Mouse (Mus musculus) liver, embryonic 11.5 days (tissue): ENCODE results near the gene Agap1. TPM values are rescaled to one million over a fixed set of nuclear protein-coding genes. Genes with fewer than 3 reads are reported as not detected.

Experiments used
- ATAC-seq: fragments of 200-750 bp; cut with Nextera tagmentation; replicated peaks from 2 replicates; pipeline ENCODE4 v1.8.0; 2017; ENCODE audit warnings: moderate number of reproducible peaks, mild to moderate bottlenecking, moderate TSS enrichment, moderate library complexity; ENCODE audit not compliant: low FRiP score
- DNase-seq: peaks from one replicate; pipeline ENCODE4 v3.0.0-alpha.2; 2017; ENCODE audit warnings: low spot score
- H3K27ac ChIP-seq: fragments of 300-500 bp; sonication (generic); 2 replicates; pipeline ENCODE4 v1.5.1; 2014; ENCODE audit warnings: mild to moderate bottlenecking, low read depth, low read length, control low read depth
- H3K27me3 ChIP-seq: fragments of 300-500 bp; sonication (generic); replicated peaks from 2 replicates; pipeline ENCODE4 v1.6.1; 2014; ENCODE audit warnings: low read length, mixed read lengths; ENCODE audit not compliant: control insufficient read depth, insufficient read depth
- H3K36me3 ChIP-seq: fragments of 300-500 bp; sonication (generic); 2 replicates; pipeline ENCODE4 v1.6.1; 2014; ENCODE audit warnings: mild to moderate bottlenecking, low read length, moderate library complexity, mixed read lengths; ENCODE audit not compliant: control insufficient read depth, insufficient read depth
- H3K4me1 ChIP-seq: fragments of 300-500 bp; sonication (generic); replicated peaks from 2 replicates; pipeline ENCODE4 v1.6.1; 2014; ENCODE audit warnings: low read length, mixed read lengths; ENCODE audit not compliant: control insufficient read depth, insufficient read depth
- H3K4me2 ChIP-seq: fragments of 300-500 bp; sonication (generic); 2 replicates; pipeline ENCODE4 v1.6.1; 2014; ENCODE audit warnings: mild to moderate bottlenecking, control low read depth, moderate library complexity
- H3K4me3 ChIP-seq: fragments of 300-500 bp; sonication (generic); 2 replicates; pipeline ENCODE4 v1.5.1; 2014; ENCODE audit warnings: low read depth, low read length, control low read depth
- H3K9ac ChIP-seq: fragments of 300-500 bp; sonication (generic); 2 replicates; pipeline ENCODE4 v1.6.1; 2014; ENCODE audit warnings: low read depth, low read length, control low read depth
- H3K9me3 ChIP-seq: fragments of 300-500 bp; sonication (generic); 2 replicates; pipeline ENCODE4 v1.6.1; 2016; ENCODE audit warnings: low read length, inconsistent platforms, mixed read lengths; ENCODE audit not compliant: control insufficient read depth
- WGBS: fragments of 180-500 bp; shearing (Covaris S2); extraction: QIAGEN DNeasy Blood & Tissue Kit; methylation state at CpG from one replicate; pipeline ENCODE4 v1.1.7; 2014; 5-methylcytosine and 5-hydroxymethylcytosine counted together
- polyA plus RNA-seq: library from polyadenylated mRNA; unstranded; fragments of >200 nt; fragmentation: Nextera tagmentation; extraction: Ambion mirVana; gene quantifications from 2 replicates; pipeline ENCODE4 v1.2.1, GENCODE M21; 2014

Agap1 gene
- polyA plus RNA-seq, 1 experiment from 2014 or later = 4.6 TPM

GRCm38 (mm10) chr1:89849861-89850230 is 395.2 kb downstream of the Agap1 start:
- Histone ChIP-seq H3K9ac (no peak overlapping the region), H3K4me1 (no peaks in the 10 kb centered on the region), H3K27me3 (no peaks in the 10 kb centered on the region), H3K4me2 (no peak overlapping the region), H3K27ac (no peak overlapping the region), H3K4me3 (no peak overlapping the region), H3K9me3 (no peaks in the 10 kb centered on the region), H3K36me3 (no peaks in the 10 kb centered on the region)
- no peak for DNase-seq
- 82% methylated on average over 7 of the region's 7 CpGs for WGBS
- ATAC-seq = no peak

GRCm38 (mm10) chr1:89850681-89851414 is 396.2 kb downstream of the Agap1 start:
- Histone ChIP-seq H3K27ac (no peak overlapping the region), H3K9me3 (no peaks in the 10 kb centered on the region), H3K27me3 (no peaks in the 10 kb centered on the region), H3K4me2 (no peak overlapping the region), H3K4me1 (no peaks in the 10 kb centered on the region), H3K36me3 (no peaks in the 10 kb centered on the region), H3K4me3 (no peak overlapping the region), H3K9ac (no peak overlapping the region)
- 82% methylated on average over 11 of the region's 11 CpGs for WGBS
- ATAC-seq (no peak), DNase-seq (no peak)

- H3K4me1 ChIP-seq = no peaks in the 10 kb centered on the region
- 18% methylated on average over 3 of the region's 3 CpGs for WGBS
- peak; percentile 41 for DNase-seq
- ATAC-seq = no peak
- H3K9me3 ChIP-seq = no peaks in the 10 kb centered on the region
- H3K27ac ChIP-seq = no peak overlapping the region
- no peak overlapping the region for H3K9ac ChIP-seq
- no peaks in the 10 kb centered on the region for H3K27me3 ChIP-seq
- no peak overlapping the region for H3K4me2 ChIP-seq
- H3K36me3 ChIP-seq = no peaks in the 10 kb centered on the region
- H3K4me3 ChIP-seq = no peak overlapping the region
Measured at GRCm38 (mm10) chr1:89859182-89859581, 404.6 kb downstream of the Agap1 start.

DNA sequence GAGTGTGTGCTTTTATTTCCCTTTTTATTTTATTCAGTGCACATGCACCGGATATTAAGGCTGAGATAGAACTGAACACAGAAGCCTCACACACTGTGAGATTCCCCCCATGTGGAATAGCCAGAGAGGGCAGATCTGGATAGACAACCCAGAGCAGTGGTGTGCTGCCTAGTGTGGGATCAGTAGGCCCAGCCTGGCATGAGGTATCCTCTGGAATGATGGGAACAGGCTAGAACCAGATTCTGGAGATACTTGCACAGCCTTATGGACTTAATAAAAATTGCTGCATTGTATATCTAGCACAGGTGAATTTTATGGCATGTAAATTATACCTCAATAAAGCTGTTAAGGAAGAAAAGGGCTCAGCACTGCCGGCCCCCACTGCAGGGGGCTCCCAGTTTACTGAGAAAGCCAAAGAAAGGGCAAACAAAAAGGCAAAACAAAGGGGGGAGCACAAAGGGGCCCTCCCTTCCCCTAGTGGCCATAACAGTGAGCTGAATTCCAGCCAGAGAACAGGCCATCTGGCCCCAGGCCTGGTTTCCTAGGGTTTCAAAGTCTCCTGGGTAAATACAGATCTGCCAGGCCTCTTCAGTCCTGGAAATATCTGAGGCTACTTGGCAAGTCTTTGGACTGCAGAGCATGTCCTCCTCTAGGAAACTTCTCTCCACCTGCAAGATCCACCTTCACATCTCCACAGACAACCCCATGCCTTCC is 405.6 kb downstream of the Agap1 start:
- Histone ChIP-seq H3K9me3 (no peaks in the 10 kb centered on the region), H3K9ac (no peak overlapping the region), H3K27ac (no peak overlapping the region), H3K36me3 (no peaks in the 10 kb centered on the region), H3K27me3 (no peaks in the 10 kb centered on the region), H3K4me1 (no peaks in the 10 kb centered on the region), H3K4me2 (no peak overlapping the region), H3K4me3 (no peak overlapping the region)
- 66% methylated on average over 2 of the region's 2 CpGs for WGBS
- ATAC-seq (no peak), DNase-seq (no peak)

DNA sequence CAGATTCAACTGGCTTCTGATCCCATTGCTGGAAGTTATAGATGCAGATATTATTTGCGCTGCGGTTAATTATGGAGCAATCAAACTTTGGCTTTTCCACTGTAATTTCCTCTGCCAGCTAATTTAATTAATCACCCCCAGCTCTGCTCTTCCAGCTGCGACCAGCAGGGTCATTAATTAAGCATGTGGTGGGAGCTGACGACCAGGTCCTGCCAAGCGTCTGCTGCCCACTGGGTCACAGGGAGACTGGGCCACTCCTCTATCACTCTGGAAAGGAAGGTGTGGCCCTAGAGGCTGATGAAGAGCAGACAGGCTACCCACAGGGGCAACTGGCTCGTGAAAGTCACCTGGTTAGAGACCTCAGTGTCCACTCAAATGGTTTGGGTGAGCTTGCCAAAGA is 411.2 kb downstream of the Agap1 start:
- DNase-seq = no peak
- no peak for ATAC-seq
- no peak overlapping the region for H3K9ac ChIP-seq
- no peaks in the 10 kb centered on the region for H3K27me3 ChIP-seq
- 57% methylated on average over 6 of the region's 6 CpGs for WGBS
- no peak overlapping the region for H3K27ac ChIP-seq
- H3K9me3 ChIP-seq = no peaks in the 10 kb centered on the region
- no peaks in the 10 kb centered on the region for H3K36me3 ChIP-seq
- H3K4me1 ChIP-seq = no peaks in the 10 kb centered on the region
- H3K4me2 ChIP-seq = no peak overlapping the region
- no peak overlapping the region for H3K4me3 ChIP-seq

GRCm38 (mm10) chr1:89867847-89868246 is 413.2 kb downstream of the Agap1 start:
- WGBS = 69% methylated on average over 4 of the region's 4 CpGs

DNA sequence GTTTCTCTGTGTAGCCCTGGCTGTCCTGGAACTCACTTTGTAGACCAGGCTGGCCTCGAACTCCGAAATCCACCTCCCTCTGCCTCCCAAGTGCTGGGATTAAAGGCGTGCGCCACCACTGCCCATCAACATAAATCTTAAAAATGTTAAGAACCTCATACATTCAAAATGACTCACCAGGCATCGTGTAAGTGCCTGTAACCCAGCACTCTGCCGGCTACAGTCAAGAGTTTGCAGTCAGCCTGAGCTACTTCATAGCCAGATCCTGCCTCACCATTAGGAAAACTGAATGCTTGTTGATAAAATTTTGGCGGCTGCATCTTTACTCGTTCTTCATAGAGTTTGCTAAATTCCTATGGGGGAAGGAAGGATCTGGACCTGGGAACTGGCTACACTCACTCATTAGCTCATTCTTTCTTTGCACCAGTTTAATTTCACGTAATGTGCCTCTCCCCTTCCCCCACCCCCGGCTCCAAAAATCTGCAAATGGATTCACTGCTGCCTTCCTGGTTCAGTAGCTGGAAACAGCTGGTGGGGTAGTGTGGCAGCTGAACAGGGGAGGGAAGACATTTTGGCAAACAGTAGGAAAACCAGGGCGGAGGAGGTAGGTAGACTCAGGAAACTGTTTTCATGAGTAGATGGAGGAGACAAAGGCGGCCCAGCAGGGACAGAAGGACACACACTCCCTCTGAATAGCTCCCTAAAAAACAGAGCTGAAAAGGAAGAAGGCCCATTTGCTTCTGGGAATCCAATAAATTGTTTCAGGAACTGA is 415.7 kb downstream of the Agap1 start:
- Histone ChIP-seq H3K9me3 (no peaks in the 10 kb centered on the region), H3K4me2 (no peak overlapping the region), H3K27me3 (no peaks in the 10 kb centered on the region), H3K27ac (no peak overlapping the region), H3K4me1 (no peaks in the 10 kb centered on the region), H3K4me3 (no peak overlapping the region), H3K36me3 (no peaks in the 10 kb centered on the region), H3K9ac (no peak overlapping the region)
- no peak for DNase-seq
- ATAC-seq = no peak
- WGBS = 65% methylated on average over 12 of the region's 12 CpGs

More at GRCm38 (mm10) chr1:89867847-89868246, 413.2 kb downstream of the Agap1 start:
- no peak for DNase-seq
- Histone ChIP-seq H3K36me3 (no peaks in the 10 kb centered on the region), H3K9ac (no peak overlapping the region), H3K27me3 (no peaks in the 10 kb centered on the region), H3K27ac (no peak overlapping the region), H3K4me2 (no peak overlapping the region), H3K4me3 (no peak overlapping the region), H3K9me3 (no peaks in the 10 kb centered on the region), H3K4me1 (no peaks in the 10 kb centered on the region)
- ATAC-seq = no peak

DNA sequence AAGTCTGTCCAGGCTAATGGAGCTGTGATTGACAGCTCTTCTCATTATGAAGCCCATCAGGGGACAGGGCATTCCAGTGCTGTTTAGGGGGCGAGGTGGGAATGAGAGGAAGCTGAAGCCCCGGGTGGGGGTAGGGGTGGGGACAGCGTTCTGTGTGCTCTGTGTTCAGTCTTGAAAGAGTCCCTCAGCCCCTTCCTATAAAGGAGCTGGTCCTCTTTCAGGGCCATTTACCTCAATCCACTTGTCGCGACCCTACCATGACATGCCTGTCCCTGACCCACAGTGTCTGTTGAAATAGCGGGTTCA is 416.3 kb downstream of the Agap1 start:
- Histone ChIP-seq H3K9me3 (no peaks in the 10 kb centered on the region), H3K4me3 (no peak overlapping the region), H3K4me2 (no peak overlapping the region), H3K9ac (no peak overlapping the region), H3K27ac (no peak overlapping the region), H3K36me3 (no peaks in the 10 kb centered on the region), H3K4me1 (no peaks in the 10 kb centered on the region), H3K27me3 (no peaks in the 10 kb centered on the region)
- WGBS = 57% methylated on average over 6 of the region's 6 CpGs
- ATAC-seq (no peak), DNase-seq (no peak)
